Mouse (Mus musculus) inflammation-experienced regulatory T-cells, adult 6 months (primary cell): Measurements from ENCODE around the gene Sgca. TPM values are rescaled to one million over a fixed set of nuclear protein-coding genes. Genes with fewer than 3 reads are reported as not detected.
"Not testable (repeated sequence)": the region's sequence is repeated elsewhere in the genome, so short reads cannot be mapped to it uniquely, and the experiment has no call there.

ENCODE experiments used
- ATAC-seq: one replicate; pipeline ENCODE4 v1.8.0; 2017
- polyA plus RNA-seq, 3 experiments: library from polyadenylated mRNA; unstranded; fragments of 100-300 nt; shearing (Covaris generic); gene quantifications; one replicate each; pipeline ENCODE4 v1.2.1; 2017

Gene Sgca
- polyA plus RNA-seq, 3 experiments from 2014 or later, result not detected

GRCm38 (mm10) chr11:94986435-94986834 is 10.3 kb upstream of the Sgca start:
- ATAC-seq, result no peak

DNA sequence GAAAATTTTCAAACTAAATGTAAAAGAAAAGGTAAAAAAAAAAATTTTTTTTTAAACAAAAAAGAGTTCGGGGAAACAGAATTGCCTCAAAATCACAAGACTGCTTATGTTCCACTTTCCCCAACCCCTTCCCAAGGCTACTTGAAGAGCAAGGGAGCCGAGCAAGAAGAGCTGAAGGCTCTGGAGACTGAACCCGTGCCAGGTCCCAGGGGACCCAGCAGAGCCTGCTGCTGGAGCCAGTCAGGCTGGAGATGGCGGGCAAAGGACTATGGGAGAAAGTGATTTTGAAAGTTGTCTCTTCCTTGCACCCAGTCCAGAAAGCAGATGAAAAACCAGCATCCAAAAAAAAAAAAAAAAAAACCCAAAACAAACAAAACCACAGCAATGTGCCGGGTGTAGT is 9.7 kb upstream of the Sgca start:
- no peak for ATAC-seq

DNA sequence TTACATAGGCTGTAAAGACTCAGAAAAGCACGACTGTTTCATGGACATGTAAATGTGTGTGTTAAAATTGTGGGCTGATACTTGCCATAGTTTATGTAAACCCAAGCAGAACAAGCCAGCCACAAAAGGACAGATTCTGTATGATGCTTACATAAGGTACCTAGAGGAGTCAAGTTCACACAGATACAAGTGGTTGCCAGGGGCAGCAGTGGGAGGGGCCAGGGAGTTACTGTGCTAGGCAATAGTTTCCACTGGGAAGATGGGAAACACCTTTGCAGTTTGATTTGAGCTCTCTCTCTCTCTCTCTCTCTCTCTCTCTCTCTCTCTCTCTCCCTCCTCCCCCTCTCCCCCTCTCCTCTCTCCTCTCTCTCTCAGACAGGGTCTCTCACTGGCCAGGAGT is 9.0 kb upstream of the Sgca start:
- no peak for ATAC-seq

- ATAC-seq, result no peak
Observed at GRCm38 (mm10) chr11:94979462-94980179, 3.5 kb upstream of the Sgca start.

- peak; percentile 99 for ATAC-seq
Observed at GRCm38 (mm10) chr11:94978947-94979346, 2.8 kb upstream of the Sgca start.

DNA sequence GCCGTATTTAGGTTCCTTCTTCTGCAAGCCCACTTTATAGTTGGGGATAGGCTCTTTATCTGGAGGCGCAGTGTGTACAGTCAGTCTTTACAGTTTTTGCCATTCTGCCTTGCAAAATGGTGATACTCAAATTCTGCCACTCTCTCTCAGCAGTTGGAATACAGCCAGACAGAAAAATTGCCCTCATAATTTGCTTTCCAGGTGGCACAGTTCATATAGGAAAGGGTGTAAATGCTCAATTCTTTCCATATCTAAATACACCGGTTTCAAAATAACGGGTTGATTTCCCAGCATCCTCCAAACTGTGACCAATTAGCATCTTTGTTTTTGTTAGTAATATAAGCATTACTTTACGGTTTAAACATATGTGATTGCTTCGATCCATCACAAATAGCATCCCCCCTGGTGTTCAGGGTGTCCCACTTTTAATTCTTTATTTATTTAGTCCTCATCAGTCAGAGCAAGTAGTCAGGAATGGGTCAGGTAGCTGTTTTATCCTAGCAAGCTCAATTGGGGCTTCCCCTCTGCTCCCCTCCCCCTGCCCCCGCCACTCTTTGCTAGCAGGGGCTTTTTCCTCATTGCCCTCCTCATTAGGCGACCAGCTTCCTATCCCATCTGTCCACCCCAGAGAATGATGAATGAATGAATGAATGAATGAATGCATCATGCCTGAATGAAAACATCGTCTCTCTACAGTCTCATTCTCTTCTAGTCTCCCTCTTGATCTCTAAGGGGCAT is 2.2 kb upstream of the Sgca start:
- no peak for ATAC-seq

DNA sequence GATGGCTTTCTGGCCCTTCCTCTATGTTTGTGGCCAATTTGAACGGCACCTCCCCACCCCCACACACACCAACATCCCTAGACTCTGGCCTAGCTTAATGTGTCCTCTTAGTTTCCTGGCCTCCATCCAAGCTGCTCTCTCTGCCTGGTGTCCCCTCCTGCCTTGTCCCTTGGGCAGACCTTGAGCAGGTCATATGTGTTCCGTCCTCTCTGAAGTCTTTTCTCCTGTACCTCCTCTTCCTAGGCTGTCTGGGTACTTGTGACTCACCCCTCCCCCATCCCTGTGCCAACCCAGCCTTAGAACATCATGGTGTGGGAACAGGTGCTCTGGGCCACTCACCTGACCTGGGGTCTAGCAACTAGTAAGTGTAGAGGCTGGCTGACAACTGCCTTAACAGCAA is 1.2 kb downstream of the Sgca start:
- no peak for ATAC-seq

GRCm38 (mm10) chr11:94973313-94973712 is 2.8 kb downstream of the Sgca start:
- ATAC-seq, result no peak

DNA sequence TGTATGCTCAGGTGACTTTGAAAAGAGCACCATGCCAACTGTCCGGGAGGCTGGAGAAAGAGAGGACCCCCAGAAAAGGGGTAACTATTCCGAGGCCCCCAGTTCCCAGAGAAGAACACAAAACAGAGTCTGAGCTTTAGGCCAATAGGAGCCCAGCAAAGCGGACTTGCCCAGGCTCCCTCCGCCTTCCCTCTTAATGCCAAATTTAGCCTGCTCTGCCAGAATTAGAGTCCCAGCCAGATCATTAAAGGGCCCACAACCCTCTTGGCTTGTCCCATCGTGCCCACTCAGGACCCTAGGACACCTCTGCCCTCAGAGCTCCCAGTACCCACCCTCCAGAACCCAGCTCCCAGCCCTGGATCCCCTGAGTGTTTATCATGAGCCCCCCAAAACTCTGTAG is 3.2 kb downstream of the Sgca start:
- no peak for ATAC-seq

- no peak for ATAC-seq
Observed at GRCm38 (mm10) chr11:94971895-94972615, 4.1 kb downstream of the Sgca start.

DNA sequence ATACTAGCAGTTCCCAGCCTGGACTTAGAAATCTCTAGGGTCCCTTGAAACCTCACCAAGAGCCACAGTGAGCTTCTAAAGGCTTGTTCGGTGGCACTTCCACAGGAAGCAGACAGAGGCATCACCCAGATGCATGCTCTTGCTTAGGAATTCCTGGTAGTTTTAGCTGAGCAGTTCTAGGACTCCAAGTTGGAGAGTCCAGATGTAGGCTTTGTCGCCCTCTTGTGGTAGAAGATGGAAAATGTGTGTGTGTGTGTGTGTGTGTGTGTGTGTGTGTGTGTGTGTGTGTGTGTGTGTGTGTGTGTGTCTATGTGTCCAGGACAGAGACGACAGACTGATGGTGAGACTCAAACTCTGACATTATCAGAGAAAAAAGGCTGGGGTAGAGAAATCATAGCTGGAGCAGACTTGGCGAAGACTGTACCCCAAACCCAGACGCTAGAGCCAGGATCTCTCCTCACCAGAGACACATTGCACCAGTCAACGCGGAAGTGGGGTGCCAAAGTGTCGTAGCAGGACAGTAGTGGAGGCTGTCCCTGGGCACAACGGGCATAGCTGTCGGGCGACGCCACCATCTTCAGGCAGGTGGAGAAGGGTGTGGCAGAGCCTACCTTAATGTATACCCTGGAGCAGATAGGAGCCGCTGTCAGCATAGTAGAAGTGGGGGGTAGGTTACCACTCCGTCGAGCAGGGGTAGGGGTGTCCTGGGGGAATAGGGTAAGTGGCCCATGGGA is 5.8 kb downstream of the Sgca start:
- ATAC-seq, result no peak

DNA sequence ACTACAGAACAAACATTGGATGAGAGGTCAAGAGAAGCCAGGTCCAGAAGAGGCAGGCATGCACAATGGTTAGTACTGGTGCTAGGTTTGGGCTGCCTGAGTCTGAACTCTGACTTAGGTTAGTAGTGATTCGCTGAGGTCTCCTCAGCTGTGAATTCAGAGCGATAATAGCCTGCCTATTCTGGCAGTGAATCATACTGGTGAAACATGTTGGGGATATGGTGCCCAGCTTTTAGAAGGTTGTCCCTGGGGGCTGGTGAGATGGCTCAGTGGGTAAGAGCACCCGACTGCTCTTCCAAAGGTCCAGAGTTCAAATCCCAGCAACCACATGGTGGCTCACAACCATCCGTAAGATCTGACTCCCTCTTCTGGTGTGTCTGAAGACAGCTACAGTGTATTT is 6.4 kb downstream of the Sgca start:
- not testable (repeated sequence) for ATAC-seq

DNA sequence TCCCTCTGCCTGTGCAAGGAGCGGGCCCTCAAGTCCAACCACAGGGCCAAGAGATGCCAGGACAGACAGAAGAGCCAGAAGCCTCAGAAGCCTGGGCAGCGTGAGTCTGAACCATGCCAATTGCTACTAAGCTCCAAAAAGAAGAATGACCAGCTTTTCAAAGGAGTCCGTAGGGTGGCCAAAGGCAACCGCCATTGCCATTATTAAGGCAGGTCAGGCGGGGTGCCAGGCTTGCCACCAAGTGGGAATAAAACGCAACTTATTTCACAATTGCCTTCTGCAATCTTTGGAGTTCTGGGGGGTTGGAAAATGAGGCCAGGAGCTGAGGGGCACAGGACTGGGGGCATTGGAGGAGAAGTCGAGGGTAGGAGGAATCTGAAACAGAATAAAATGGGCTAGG is 7.9 kb downstream of the Sgca start:
- no peak for ATAC-seq

DNA sequence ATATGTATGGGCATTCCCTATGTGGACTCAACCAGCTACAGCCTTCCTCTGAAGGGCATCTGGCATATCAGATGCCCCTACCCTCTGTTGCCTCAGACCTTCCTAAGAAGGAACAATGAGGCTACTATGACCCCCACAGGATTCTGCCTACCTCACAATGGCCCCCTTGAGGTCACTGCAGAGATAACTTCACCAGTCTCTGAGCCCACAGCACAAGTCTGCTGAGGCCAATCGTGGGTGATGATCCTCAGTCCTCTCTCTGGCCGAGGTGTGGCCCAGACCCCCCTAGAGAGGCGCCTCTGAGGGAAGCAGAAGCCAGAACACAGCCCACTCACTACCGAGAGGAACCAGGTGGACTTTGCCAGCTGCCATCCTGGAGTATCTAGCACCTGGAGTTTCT is 8.7 kb downstream of the Sgca start, which contains the start of gene Hils1:
TSS of gene Hils1 (plus strand) at position 175 of the 400 bp plus-strand sequence.
- ATAC-seq, result no peak

- ATAC-seq, result no peak
Observed at GRCm38 (mm10) chr11:94962534-94963101, 13.5 kb downstream of the Sgca start.

DNA sequence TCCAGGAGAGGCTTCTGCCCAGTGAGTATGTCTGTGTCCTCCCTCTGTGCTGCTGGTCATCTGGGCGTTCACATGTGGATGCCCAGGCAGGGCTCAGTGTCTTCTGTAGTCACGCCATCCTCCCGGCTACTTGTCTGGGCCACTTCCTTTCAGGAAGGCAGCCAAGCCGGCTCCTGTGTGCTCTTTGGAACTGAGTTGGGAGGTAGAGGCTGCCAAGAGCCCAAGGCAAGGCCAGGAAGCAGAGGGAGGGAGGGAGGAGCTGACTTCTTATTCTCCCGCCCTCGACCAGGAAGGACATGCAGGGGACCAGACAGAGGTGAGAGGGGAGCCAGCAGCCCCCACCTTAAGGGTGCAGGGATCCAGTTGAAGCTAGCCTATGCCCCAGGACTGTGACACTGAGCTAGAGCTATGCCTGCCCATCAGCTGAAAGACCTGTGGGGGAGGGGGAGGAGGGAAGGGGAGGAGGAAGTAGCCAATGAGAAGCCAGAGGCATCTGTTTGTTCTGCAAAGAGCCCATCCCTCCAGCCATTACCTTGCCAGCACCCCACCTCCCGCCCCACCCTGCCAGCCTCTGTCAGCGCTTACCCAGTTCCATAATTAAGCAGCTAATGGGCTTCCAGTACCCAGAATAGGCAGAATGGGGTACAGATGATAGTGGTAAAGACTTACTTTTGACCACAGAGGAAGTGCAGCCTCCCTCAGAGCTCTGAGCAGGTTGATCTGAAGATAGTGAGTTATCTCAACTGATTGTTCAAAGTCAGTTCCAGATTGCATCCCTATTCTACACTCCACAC is 17.9 kb downstream of the Sgca start:
- no peak for ATAC-seq

DNA sequence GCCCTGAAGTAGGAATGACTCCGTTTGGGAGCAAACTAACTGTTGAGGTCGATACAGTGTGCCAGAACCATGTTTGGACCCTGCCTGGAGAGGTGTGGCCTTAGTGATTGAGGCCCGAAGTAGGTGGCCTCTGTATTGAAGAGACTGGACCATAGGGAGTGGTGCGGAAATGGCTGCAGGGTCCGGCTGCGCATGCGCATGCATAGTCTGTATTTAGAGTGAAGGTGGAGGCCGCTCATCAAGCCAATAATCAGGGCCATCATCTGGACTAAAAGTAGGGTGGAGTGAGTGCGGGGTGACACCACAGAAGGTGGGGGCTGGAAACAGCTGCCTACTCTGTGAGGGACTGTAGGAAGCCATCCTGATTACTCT is 18.4 kb downstream of the Sgca start:
- no peak for ATAC-seq

DNA sequence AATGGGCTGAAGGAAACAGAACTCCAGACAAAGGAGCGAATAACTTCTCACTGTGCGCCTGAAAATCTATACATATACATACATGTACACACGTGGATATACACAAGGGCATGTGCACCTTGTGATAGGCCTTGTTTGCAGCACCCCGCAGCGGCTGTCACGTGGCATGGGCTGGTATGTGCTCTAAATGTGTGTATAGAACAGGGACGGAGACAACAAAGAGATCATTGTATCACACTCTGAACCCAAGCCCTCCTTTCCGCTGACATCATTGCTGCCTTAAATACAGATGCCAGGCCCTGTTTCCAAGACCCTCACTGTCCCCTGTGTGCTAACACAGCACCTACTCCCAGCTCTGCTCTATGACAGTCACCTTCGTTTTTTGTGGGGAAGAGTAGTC is 21.0 kb downstream of the Sgca start:
- no peak for ATAC-seq

GRCm38 (mm10) chr11:94952169-94952568 is 24.0 kb downstream of the Sgca start:
- ATAC-seq, result no peak

DNA sequence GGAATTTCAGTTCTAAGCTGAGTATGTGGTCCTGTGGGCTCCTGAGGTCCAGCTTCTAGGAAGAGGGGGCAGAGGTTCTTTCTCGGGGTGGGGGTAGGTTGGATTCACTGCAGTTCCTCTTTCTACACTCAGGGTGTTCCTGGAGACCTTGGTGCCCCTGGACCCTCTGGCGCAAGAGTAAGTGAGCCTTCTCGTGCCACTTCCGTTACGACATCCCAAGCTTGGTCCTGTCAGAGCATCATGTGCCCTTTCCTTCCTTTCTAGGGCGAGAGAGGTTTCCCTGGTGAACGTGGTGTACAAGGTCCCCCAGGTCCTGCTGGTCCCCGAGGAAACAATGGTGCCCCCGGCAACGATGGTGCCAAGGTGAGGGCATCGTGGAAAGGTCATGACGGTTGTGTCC is 30.9 kb downstream of the Sgca start:
- no peak for ATAC-seq

DNA sequence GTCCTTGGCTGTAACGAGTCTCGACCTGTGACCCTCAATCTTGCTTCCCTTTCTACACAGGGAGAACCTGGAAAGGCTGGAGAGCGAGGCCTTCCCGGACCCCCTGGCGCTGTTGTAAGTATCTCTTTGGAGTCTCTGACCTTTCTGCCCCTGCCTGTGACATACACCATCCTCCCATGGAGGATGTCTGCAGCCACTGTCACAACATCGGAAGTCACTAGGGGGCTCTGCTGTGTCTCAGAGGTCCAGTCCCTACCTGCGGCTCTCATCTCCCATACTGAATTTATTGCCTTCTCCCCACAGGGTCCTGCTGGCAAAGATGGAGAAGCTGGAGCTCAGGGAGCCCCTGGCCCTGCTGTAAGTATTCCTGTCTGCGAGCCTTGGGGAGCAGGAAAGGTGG is 31.8 kb downstream of the Sgca start:
- no peak for ATAC-seq

- no peak for ATAC-seq
Observed at GRCm38 (mm10) chr11:94943054-94943453, 33.1 kb downstream of the Sgca start.
